Mouse (Mus musculus) midbrain, postnatal 0 days (tissue): ENCODE data around the gene Pak6. TPM values are rescaled to one million over a fixed set of nuclear protein-coding genes. Genes with fewer than 3 reads are reported as not detected.

Experiments
- ATAC-seq: fragments of 200-750 bp; cut with Nextera tagmentation; 2 replicates; pipeline ENCODE4 v1.8.0; 2017; ENCODE audit warnings: moderate number of reproducible peaks, mild to moderate bottlenecking, moderate TSS enrichment, moderate library complexity; ENCODE audit not compliant: low FRiP score
- DNase-seq: peaks from one replicate; pipeline ENCODE4 v3.0.0-alpha.2; 2015; ENCODE audit warnings: low spot score
- H3K27ac ChIP-seq: fragments of 300-500 bp; sonication (generic); 2 replicates; pipeline ENCODE4 v1.5.1; 2014; ENCODE audit warnings: low read depth, mild to moderate bottlenecking, low read length, mixed read lengths
- H3K27me3 ChIP-seq: fragments of 300-500 bp; sonication (generic); 2 replicates; pipeline ENCODE4 v1.6.1; 2014; ENCODE audit warnings: low read length, control low read depth, mixed read lengths; ENCODE audit not compliant: insufficient read depth
- H3K36me3 ChIP-seq: fragments of 300-500 bp; sonication (generic); 2 replicates; pipeline ENCODE4 v1.6.1; 2014; ENCODE audit warnings: low read length, control low read depth, mixed read lengths; ENCODE audit not compliant: insufficient read depth
- H3K4me1 ChIP-seq: fragments of 300-500 bp; sonication (generic); 2 replicates; pipeline ENCODE4 v1.6.1; 2014; ENCODE audit warnings: mild to moderate bottlenecking, control low read depth, antibody characterized with exemption, low read length, mixed read lengths; ENCODE audit not compliant: insufficient read depth
- H3K4me2 ChIP-seq: fragments of 300-500 bp; sonication (generic); 2 replicates; pipeline ENCODE4 v1.6.1; 2014; ENCODE audit warnings: low read depth, mild to moderate bottlenecking, low read length, mixed read lengths; ENCODE audit not compliant: poor library complexity, severe bottlenecking
- H3K4me3 ChIP-seq: fragments of 300-500 bp; sonication (generic); 2 replicates; pipeline ENCODE4 v1.5.1; 2014; ENCODE audit warnings: low read depth, mild to moderate bottlenecking, low read length, moderate library complexity
- H3K9ac ChIP-seq: fragments of 300-500 bp; sonication (generic); replicated peaks from 2 replicates; pipeline ENCODE4 v1.6.1; 2014; ENCODE audit warnings: mild to moderate bottlenecking, low read length, moderate library complexity, mixed read lengths; ENCODE audit not compliant: poor library complexity, severe bottlenecking
- H3K9me3 ChIP-seq: fragments of 300-500 bp; sonication (generic); 2 replicates; pipeline ENCODE4 v1.6.1; 2016; ENCODE audit warnings: low read length, control low read depth
- CTCF ChIP-seq: IDR thresholded peaks from 2 replicates; pipeline ENCODE4 v1.5.1; 2016; ENCODE audit warnings: antibody characterized with exemption, mild to moderate bottlenecking
- WGBS: fragments of 180-500 bp; shearing (Covaris S2); extraction: QIAGEN DNeasy Blood & Tissue Kit; methylation state at CpG from one replicate; pipeline ENCODE4 v1.1.7; 2014; 5-methylcytosine and 5-hydroxymethylcytosine counted together
- polyA plus RNA-seq: library from polyadenylated mRNA; unstranded; fragments of >200 nt; fragmentation: Nextera tagmentation; extraction: Ambion mirVana; gene quantifications from 2 replicates; pipeline ENCODE4 v1.2.1, GENCODE M21; 2015
- total RNA-seq: library from RNA; depleted of rRNA; stranded (reverse); fragments of >200 nt; gene quantifications from 2 replicates; pipeline ENCODE4 v1.2.3, GENCODE M21; 2014

Gene Pak6
- total and polyA plus RNA-seq, 2 experiments from 2014 or later: 66.1 to 120 TPM

DNA sequence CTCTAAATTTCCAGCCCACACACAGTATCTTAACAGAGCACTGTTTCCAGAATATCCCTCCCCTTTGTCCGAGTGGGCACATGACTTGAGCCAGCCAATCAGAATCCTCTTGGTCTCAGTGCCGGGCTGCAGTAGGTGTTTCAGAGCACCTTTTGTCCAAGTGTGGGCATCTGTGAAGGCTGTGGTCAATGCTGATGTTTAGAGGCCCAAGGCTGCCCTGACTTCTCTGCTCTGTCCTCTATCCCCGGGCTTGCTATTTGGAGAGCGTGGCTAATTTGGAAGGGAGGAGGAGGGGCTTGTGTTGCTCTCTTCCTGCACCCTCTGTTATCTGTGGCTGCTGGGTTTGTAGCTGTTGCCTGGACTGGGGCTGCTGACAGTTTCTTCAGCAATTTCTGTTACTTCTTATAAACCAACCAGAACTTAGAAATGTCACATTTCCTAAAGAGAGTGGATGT, 3.1 kb upstream of the Pak6 start:
- DNase-seq (peak; percentile 62), ATAC-seq (peak; percentile 74)
- peak overlapping the region; percentile 52 for H3K4me2 ChIP-seq
- no peaks in the 10 kb centered on the region for H3K36me3 ChIP-seq
- H3K27me3 ChIP-seq: no peaks in the 10 kb centered on the region
- no peak for TF ChIP-seq CTCF
- peak overlapping the region; percentile 54 for H3K9ac ChIP-seq
- peak overlapping the region; percentile 75 for H3K27ac ChIP-seq
- WGBS: 0% methylated on average over 4 of the region's 4 CpGs
- H3K9me3 ChIP-seq: no peaks in the 10 kb centered on the region
- peaks cover 10% of the 10 kb centered on the region for H3K4me1 ChIP-seq
- peak overlapping the region; percentile 31; the same call in 1 of the 2 replicates for H3K4me3 ChIP-seq

DNA sequence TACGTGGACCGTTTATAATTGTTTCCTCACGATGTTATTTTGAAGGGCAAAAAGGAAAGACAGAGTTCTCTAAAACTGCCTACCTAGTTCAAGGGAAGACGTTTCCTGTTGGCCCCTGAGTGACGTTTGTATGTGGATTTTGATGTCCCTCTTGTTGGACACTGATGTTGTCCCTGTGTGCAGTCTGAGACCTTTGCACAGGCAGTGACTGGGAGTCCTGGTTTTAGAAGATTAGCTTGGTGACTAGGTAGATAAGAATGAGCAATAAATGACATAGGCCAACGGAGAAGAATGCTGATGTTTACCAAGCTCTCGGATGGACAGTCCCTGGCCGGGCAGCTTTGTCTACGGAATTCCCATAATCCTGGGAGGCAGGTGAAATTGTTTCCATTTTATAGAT, 1.2 kb upstream of the Pak6 start:
- Histone ChIP-seq H3K4me3 (no peak overlapping the region), H3K9me3 (no peaks in the 10 kb centered on the region), H3K27ac (0 out of 2 replicates have a peak overlapping the region, but pooled peaks have one; percentile 88), H3K9ac (no peak overlapping the region), H3K4me1 (peaks cover 23% of the 10 kb centered on the region), H3K36me3 (no peaks in the 10 kb centered on the region), H3K4me2 (no peak overlapping the region), H3K27me3 (no peaks in the 10 kb centered on the region)
- TF ChIP-seq CTCF: no peak
- no peak for ATAC-seq
- 81% methylated on average over 9 of the region's 9 CpGs for WGBS
- DNase-seq: no peak

DNA sequence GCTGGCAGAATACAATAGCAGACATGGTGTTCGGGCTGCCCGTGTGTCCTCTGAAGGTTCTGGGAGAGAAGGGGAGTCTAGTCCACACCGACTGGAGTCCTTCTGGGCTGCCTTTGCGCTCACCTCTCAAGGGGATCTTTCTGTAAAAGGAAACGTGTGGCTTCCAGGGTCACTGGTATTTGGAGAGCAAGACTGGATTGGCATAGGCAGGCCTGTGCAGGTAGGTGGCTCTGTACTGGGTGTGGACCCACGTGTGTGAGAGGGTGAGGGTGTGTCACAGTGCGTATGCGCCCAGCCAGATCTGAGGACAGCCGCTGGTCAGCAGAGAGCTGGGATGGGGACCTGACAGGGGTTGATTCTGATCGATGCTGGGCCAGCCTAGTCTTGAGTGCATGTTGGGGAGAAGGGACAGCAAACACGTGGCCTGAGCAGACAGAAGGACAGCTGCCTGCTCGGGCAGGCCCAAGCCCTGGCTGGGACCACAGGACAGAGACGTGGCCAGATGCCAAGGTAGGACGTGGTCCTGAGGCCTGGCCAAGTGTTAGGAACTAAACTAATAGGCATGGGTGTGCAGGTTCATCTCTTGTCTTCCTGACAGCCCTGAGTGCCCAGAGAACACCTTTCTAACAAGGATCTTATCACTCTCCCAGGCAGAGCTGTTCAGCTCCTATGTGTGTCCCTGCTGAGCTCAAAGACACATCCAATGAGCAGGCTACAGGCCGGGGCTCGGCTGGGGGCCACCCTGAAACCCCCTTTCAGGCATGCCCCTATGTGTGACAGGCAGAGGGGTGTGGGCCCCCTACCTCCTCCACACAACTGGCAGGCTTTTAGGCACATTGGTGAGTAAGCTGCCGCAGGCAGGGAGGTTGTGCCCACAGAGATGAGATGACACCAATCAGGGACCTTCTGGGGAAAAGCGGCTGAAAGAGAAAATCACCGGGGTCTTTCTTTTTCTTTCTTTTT, 982 bp downstream of the Pak6 start:
- Histone ChIP-seq H3K4me2 (peak overlapping the region; percentile 79), H3K27me3 (no peaks in the 10 kb centered on the region), H3K36me3 (no peaks in the 10 kb centered on the region), H3K9me3 (no peaks in the 10 kb centered on the region), H3K4me3 (peak overlapping the region; percentile 50), H3K9ac (peak overlapping the region; percentile 62), H3K27ac (peak overlapping the region; percentile 88), H3K4me1 (peaks cover 23% of the 10 kb centered on the region)
- peak; percentile 43 for TF ChIP-seq CTCF
- ATAC-seq: peak; percentile 47
- DNase-seq: no peak
- 33% methylated on average over 19 of the region's 19 CpGs for WGBS

DNA sequence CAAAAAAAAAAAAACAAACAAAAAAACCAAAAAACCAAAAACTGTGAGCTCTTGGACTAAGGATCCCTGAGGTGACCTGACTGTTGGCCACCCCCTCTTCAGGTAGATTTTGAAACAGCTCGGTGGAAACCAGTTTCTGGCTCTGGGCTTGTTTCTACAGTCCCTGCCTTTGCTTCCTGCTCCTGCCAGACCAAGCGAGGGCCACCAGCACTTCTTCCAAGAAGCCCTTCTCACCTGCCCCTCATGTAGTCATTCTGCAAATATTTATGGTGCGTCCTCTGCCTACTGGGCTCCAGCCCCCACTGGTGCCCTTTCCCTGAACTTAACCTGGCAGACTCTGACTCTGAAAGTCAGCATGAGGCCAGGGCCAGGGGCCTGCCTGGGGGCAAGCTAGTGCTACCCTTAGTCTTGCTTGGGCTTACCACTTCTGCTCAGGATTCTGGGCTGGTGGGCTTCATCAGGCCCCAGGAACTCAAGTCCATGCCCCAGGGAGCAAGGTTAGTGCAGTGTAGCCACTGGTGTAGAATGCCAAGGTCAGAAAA, 1.9 kb downstream of the Pak6 start:
- Histone ChIP-seq H3K9ac (no peak overlapping the region), H3K27ac (no peak overlapping the region), H3K4me2 (peak overlapping the region; percentile 79), H3K4me3 (peak overlapping the region; percentile 50), H3K9me3 (no peaks in the 10 kb centered on the region), H3K4me1 (peaks cover 26% of the 10 kb centered on the region; the same call in 1 of the 2 replicates), H3K27me3 (no peaks in the 10 kb centered on the region), H3K36me3 (no peaks in the 10 kb centered on the region)
- no peak for DNase-seq
- TF ChIP-seq CTCF: no peak
- ATAC-seq: no peak
- WGBS: 75% methylated on average over 3 of the region's 3 CpGs

DNA sequence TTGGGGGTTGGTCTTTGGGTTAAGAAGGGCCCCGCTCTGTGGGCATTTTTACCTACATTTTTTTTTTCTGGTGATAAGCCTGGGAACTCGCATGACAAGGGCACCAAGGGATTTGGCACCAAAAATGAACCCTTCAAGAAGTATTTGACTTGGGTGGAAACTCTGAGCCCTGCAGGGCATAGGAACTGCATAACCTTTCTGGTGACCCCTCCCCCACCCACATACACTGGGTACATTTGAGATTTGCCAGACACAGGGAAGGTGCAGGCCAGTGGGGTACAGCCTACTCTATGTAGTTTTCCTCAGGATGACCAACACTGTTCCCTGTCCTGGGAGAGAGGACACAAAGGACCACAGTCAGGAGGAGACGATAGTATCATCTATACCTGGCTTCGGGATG, 2.5 kb downstream of the Pak6 start:
- peak overlapping the region; percentile 79 for H3K4me2 ChIP-seq
- 83% methylated on average over 4 of the region's 4 CpGs for whole genome bisulfite sequencing
- no peak overlapping the region for H3K9ac ChIP-seq
- no peaks in the 10 kb centered on the region; the same call in 1 of the 2 replicates for H3K36me3 ChIP-seq
- H3K27me3 ChIP-seq: no peaks in the 10 kb centered on the region
- no peak overlapping the region for H3K27ac ChIP-seq
- peaks cover 26% of the 10 kb centered on the region; the same call in 1 of the 2 replicates for H3K4me1 ChIP-seq
- H3K4me3 ChIP-seq: 0 out of 2 replicates have a peak overlapping the region, but pooled peaks have one; percentile 0
- H3K9me3 ChIP-seq: no peaks in the 10 kb centered on the region
- no peak for ATAC-seq
- TF ChIP-seq CTCF: no peak
- DNase-seq: no peak
